Mouse (Mus musculus) monocyte, adult 2 months (primary cell): Measurements from ENCODE around the gene Ctso.

Experiments used
- DNase-seq, 2 experiments: peaks; one replicate each; pipeline ENCODE4 v3.0.0; 2022; ENCODE audit warnings: low spot score in 2 of 2, low read depth in 1 of 2

The Ctso gene

DNA sequence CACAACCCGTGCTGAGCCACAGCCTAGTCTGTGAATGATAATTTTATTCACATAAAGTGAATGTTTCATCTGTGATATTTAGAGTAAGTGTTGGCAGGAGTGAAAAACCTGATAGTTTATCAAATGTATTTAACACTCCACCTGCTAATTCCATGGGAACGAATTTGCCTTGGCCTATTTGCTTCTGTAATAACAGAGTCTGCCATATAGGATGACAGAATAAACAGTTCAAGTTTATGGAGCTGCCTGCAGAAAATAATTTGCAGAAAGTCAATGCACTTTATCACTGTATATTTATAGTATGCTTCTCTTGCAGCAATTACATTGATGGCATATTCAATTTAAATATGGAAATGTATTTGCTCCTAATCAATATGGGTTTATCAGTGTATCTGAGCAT lies 19.4 kb downstream of the Ctso start:
- DNase-seq: no peak

DNA sequence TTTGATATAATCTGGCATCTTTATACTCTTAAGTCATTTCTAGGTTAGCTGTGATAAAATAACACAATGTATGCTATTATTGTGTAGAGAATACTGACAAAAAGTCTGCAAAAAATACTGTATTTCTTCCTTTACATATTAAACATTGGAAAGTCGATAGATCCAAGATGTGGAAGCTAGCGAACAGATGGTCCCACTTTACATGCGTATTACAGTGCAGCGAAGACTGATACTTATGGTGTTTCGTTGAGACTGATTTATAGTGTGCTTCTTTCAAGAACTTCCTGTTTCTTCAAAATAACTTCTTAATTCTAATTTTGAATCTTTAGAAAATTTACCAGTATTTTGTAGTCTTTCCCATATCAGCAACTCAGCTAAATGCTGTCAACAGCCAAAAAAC lies 25.1 kb downstream of the Ctso start:
- no peak for DNase-seq

DNA sequence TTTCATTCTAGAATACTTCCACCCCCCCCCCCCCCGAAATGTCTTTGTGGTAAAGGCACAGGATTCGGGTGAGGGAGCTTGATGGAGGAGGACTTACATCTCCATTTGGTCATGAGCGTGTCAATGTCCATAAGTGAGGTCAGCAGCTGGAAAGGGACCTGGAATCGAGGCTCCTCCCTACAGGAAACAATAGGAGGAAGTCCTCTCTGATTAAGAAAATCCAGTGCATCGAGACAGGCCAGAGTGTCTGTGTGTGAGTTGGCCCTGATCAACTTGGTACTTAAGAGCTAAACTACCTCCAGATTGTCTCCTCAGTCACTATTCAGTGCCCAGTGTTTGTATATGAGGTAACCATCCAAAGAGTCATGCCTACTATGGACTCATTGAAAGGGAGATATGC lies 28.9 kb downstream of the Ctso start:
- no peak for DNase-seq

DNA sequence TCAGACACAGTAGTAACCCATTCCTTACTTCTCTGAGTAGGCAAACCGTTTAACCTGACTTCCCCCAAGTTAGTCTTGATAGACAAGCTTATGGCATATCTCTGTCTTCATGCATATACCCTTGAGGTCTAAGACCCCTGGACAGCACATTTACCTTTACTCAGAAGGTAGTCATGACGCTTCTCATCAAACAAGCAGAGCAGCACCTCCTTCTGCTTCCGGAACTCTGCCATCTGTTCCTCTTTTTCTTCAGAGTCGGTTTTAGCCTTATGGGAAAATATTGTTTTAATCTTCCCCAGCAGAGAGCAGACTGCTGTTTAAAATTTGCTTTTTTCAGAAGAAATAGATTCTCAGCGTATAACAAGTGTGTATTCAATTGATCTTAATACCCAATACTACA lies 31.4 kb downstream of the Ctso start:
- DNase-seq: no peak

DNA sequence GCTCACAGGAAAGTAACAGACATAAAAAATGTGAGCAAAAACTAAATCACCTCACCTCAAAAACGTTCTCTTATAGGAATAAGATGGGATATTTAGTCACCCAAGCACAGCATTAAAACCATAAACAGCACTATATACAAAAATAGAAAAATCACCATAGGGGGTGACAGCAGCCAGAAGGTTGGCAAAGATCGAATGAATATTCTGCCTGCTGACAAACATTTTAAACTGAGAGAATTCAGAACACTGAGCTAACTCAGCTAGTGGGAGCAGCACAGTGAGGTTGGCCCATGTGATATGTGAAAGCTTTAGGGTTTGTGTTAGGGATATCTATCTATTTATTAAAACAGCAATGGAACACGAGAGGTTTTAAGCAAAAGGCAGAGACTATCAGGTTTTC lies 32.2 kb downstream of the Ctso start:
- no peak for DNase-seq

DNA sequence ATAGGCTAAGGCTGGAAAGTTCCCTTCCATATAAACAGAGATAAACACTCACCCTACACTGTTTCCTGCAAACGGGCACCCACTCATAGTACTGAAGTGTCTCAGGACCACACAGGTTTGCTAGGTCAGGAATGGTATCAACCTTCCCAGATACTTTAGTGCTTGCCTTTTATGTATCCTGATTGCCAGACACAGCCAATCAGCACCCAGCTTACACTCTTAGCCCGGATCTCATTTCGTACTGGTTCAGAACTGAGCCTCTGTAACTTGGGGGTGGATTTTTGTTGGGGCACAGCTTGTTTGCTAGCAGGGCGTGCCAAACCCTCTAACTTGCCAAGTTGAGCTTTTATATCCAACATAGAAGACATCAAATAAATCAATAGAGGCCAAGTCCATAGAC lies 43.2 kb downstream of the Ctso start:
- DNase-seq: no peak

DNA sequence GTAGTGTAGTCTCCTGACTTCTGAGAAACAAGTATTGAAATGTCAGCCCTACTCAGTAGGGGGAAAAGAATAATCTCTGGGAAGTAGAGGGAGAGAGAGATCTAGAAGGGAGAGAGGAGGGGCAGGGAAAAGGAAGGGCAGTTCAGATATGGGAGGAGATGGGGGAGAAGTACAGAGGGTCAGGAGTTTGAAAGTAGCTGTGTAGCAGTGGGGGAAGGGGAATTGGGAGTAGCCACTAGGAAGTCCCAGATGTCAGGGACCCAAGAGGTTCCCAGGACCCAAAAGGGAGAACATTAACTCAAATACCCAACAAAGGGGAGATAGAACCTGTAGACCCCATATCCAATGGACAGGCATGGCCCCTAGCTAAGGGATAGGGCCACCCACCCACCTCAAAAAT lies 43.7 kb downstream of the Ctso start, which contains the start of gene Tdo2:
TSS of gene Tdo2 (minus strand) at position 101 of the 400 bp plus-strand sequence.
- DNase-seq: no peak

DNA sequence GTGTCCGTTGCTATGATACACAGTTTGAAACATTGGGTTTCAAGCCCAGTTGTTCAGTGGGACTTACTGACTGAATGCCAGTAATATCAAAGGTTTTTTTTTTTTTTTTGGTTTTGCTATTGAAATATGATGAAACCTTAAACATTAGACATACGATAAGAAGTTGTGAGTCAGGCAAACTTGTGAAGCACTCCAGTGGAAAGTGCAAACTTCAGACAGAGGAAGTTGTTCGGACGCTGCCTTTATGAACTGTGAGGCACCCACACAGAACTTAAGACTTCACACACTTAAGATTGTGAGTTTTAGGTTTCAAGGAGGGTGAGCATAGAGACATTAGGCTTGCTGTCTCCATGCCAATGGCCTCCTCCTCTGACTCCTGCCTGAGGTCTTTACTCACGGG lies 49.2 kb downstream of the Ctso start:
- DNase-seq: no peak

DNA sequence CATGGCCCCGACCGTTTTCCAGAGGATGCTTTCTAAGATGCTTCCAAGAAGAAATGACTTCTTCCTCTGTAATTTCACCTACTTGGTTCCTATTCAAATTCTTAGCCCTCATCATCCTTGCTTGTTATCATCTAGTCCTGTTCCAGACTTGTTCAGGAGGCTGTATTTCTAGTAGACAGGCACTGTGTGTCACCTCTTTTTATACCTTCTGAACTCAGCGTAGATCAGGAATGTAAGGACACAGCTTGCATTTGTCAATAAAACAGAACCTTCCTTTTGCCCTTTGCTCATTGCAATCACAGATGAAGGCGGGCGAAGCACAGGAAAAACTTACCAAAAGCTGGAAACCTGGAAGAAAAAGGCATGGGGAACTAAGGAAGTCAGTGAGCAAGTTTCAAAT lies 49.6 kb downstream of the Ctso start, which contains the start of gene Asic5:
TSS of gene Asic5 (plus strand) at position 301 of the 400 bp plus-strand sequence.
- no peak for DNase-seq

DNA sequence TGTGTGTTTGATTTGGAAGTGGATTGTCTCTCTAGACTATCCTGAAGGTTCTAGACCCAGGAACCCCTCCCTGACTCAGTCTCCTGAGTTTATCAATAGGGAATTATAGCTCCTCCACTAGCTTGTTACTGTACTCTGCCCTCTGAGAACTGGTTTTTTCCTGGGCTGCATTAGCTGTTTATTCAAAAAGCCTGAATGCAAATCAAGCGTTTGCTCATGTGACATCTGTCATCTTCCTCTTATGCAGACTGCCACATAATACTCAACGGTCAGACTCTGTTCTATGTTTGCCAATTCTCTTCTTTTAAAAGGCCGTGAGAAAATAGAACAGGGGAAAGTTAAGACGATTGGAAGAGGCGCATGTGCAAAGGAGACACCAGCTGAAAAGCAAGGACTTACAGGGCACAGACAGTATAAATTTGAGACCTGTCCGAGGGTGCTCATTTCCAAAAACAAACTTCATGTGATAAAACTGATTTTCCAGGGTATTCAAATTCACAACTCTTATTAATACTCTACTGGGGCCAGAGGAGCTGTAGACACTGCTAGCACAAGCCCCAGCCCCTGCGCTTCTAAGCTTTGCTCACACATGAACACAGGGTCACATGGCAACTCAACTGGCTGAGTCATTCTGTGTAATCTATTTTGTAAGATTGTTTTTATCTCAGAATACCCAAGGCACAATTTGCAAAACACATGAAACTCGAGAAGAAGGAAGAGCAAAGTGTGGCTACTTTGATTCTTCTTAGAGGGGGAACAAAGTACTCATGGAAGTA lies 50.9 kb downstream of the Ctso start:
- DNase-seq: no peak

DNA sequence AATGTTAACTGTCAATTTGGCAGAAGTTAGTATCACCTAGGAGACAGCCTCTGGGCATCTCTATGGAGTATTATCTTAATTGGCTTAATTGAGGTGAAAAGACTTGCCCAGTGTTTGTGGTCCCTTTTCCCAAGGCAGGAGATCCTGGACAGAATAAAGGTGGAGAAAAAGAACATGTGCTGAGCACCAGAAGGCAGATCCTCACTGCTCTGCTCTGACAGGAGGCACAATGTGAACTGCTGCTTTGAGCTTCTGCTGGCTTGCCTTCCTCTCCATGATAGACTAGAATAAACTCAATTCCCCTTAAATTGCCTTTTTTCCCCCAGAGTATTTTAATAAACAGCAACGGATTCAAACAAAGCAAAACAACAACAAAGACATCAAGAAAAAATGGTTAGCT lies 52.7 kb downstream of the Ctso start:
- DNase-seq: no peak

DNA sequence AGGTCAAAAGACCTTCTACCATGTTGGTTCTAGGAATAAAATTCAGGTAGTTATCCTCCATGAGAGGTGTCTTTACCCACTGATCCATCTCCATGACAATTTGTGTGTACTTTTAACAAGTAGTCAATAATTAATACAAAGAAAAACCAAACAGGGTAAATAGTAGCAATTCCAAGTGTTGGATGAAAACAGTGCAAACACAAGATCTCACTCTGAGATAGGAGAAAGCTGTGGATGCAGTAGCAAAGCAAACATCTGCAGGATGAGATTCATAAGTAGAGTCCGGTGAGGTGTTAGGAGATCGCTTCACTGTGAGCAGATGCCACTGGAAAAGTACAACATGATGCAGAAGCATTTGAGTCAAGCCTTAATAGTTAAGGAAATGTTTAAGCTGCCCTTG lies 53.7 kb downstream of the Ctso start:
- DNase-seq: no peak

DNA sequence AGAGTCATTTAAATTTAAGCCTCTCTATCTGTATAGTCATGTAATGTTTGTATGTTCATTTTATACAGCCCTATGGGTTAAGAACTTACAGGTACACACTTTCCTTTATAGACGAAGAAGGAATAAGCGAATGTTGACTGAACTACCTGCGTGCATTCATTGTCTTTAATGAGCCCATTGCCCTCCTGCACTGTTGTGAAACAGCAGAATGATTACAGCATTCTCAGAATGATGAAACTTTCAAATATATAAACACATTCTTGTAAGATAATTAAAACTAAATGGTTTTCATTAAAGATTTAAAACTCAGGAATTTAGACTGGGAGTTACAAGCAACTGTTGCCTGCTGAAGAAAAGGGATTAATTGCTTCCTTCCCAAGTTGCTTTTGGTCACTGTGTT lies 55.2 kb downstream of the Ctso start:
- no peak for DNase-seq

DNA sequence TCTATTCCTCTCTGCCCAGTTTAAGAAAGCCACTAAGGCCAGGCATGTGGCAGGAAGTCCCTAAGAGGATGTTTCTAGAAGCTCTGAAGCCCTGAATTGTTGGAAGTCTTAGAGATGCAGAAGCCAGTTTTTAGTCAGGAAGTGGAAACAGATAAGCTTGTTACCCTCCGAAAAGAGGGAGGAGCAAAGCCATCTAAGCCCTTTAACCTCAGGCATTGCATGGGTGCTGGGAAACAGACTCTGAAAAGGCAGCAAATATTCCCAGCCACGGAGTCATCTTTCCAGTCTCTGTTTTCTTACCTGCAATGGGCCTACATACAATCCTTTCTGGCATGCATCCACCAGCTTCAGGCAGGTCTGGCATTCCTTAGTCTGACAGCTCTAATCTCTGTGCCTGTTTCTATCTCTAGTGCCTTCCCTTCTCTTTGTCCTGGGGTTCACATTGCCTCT lies 57.3 kb downstream of the Ctso start:
- DNase-seq: no peak

DNA sequence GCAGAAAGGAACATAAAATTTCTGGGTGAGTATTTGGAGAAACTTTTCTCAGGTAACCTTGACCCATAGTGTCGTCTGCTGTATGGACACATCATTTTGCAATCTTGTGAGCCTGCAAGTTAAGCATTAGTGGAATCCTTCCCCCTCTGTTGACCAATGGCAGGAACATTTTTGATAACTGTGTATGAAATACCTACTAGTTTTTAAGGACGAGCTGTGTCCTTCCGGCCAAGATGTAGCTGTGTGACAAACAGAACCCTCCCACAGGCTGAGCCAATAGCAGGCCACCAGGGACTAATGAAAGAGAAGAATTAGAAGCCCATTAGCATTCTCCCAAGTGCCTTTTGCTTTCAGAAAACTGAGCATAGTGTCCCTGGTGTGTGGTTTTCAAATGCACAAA lies 58.1 kb downstream of the Ctso start:
- no peak for DNase-seq

DNA sequence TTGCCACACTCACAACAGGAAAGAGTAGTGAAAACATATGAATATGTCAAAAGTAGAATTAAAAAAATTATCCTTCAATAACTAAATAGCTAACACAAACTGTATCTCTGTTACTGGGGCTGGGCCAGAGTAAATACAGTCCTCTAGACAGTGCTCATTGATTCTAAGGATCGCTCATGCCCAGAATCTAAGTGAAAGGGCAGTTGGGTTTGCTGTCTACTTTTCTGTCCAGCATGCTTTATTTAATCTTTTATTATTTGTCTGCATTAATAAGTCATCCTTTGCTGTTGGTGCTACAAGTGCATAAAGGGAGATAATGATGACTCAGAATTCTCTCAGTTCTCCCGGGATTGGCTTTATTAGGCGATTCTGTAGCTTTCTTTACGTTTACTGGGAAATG lies 63.0 kb downstream of the Ctso start:
- DNase-seq: no peak

DNA sequence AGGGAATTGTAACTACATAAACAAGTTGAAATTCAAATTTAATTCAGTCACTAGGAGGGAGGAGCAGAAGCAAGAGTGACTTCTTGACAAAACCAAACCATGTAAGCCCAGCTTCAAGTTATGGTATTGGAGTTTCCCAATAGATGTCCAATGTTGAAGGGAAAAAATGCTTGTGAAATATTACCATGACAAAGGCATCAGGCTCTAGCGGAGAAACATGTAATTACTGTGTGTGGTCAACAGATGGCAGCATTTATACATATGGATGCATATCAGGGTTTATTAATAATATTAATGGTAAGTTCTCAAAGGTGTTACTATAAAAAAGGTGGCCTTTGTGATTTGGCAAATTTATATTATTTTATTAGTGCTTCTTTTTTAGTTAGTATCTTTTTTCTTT lies 63.6 kb downstream of the Ctso start:
- DNase-seq: no peak
